Mouse (Mus musculus) spleen, embryonic (tissue): ENCODE measurements at regions not wholly inside any gene's neighbourhood (a gene's known extent, or its start where the extent isn't known, plus 50 kb on each side); places are given as distances from the start of the nearest gene placed in this dataset.

Experiments used
- CTCF ChIA-PET: fragments of 350-600 bp; sonication (Branson Sonifier 250); formaldehyde crosslinking; loops from one replicate; lab custom pipeline; 2022; lab: Charles Lee

DNA sequence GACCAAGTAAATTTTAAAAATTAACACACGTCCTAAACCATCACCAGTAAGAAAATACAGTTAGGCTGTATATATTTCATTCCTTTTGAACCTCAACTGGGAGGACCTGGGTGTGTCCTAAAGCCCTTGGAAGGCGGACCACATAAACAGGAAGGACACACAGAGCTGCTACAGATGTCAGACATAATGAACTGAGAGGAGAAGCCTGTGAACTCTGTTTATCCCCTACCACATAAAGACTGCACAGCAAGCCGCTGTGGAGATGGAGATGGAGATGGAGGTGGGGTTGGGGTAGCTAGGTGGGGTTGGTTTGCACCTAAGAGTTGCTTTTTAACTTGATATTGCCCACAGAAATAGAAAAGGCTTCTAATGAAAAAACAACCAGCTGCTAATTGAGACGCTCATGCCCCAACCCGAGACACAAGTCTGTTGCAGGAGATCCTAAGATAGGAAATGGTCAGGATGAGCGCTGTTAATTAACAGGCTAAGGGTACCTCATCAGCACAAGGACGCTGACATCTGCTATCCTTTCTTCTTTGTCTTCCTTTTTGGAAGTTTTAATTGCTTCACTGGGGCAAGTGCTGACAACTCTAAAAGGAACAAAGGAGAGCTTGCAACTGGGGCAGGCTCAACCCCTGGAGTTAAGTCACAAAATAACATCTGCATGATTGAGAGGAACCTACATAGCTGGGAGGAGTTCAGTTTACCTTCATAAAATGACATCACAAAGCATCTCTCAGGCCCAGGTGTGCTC, 119.3 kb upstream of the Lyplal1 start:
- CTCF ChIA-PET, result no interaction called here

DNA sequence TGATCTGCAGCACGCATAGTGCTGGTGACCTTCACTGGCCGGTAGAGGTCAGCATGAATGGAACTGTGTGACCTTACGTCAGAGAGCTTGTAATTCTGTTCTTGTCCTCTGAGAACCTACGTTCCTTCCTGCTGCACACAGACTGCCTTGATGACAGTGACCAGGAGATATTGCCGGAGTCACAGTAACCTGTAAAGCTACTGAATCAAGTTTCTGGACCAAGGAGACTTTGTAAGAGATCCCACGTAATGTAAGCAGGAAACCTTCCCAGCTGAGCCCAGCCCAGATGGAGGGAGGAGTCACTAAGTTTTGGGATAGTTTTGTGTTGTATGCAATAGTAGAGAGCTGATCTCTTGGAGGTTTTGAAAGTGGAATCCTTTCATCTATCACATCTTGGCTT, 117.4 kb upstream of the Lyplal1 start:
- CTCF ChIA-PET, result no interaction called here

DNA sequence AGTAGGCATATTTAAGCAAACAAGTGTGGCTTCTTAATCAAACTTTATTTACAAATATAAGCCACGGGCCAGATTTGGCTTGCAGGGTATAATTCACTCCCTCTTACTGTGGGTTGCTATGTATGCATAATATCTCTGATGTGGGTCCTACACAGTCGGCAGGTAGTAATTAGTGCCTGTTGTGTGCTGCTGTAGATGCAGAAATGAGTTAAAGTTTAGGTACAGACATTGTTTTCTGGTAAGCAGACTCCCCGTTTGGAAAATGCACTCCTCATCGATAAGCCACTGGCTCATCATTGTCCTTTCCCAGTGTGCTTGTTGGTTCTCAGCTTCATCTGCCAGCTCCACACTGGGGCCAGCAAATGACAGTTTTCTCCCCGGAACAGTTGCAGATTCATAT, 113.4 kb upstream of the Lyplal1 start:
- CTCF ChIA-PET, result no interaction called here

GRCm38 (mm10) chr1:186229856-186230255, 112.7 kb upstream of the Lyplal1 start:
- CTCF ChIA-PET, result no interaction called here

- CTCF ChIA-PET, result no interaction called here
These were observed 111.3 kb upstream of the Lyplal1 start for GRCm38 (mm10) chr1:186228396-186228795.

GRCm38 (mm10) chr1:186224231-186224630, 107.1 kb upstream of the Lyplal1 start:
- CTCF ChIA-PET, result no interaction called here

GRCm38 (mm10) chr1:186223417-186223816, 106.3 kb upstream of the Lyplal1 start:
- CTCF ChIA-PET, result no interaction called here

GRCm38 (mm10) chr1:186218995-186219394, 101.9 kb upstream of the Lyplal1 start:
- CTCF ChIA-PET, result no interaction called here

DNA sequence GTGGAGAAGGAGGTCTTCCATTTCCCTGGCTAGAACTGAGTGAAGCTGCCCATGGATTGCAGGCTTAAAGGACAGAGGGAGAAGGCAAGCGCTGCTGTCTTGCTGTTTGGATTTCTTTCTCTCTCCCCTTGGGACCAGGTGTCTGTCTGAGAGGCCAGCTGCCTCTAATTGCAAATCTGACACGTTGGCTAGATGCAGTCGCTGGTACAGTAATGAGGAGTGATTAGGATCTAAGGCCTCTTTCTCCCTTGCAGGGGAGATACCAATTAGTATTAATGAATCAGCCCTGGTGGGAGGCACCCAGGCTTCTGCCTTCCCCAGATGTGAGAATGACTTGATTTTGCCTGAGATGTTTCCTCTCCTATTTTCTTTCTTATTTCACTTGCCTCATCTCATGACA, 100.1 kb upstream of the Lyplal1 start:
- CTCF ChIA-PET, result no interaction called here

DNA sequence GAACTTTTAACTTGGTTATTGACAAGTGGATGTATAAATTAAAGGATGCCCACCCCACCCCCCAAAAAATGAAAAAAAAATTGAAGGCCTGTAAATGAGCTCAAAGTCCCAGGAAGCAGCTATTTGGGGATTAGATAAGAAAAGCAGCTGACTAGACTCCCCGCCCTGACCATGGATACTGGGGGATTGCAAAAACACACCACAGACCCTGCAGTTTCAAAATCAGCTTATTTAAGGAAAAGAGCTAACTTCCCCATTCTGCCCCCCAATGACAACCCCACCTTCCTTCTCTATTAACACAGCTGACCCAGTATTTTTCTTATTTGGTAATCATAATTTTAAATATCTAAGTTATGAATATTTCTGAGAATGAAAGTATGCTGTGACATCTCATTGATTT, 87.0 kb upstream of the Lyplal1 start:
- CTCF ChIA-PET, result no interaction called here

DNA sequence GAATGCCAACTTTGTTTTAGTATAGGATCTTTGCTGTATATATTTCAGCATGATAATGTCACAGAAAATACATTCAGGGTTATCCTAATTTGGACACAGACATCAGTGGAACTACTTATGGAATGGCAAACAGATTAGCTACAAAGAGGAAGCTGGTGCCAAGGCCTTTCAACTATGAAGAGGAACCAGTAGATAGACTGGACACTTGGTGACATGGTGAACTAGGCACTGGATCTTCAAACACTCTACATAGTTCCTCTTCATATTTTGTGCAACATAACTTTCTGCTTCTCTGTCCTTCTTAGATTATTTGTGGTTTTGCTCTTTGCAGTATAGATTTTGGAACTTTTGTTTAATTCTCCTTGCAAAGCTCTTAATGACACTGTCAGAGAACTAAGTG, 85.4 kb upstream of the Lyplal1 start:
- CTCF ChIA-PET, result no interaction called here

DNA sequence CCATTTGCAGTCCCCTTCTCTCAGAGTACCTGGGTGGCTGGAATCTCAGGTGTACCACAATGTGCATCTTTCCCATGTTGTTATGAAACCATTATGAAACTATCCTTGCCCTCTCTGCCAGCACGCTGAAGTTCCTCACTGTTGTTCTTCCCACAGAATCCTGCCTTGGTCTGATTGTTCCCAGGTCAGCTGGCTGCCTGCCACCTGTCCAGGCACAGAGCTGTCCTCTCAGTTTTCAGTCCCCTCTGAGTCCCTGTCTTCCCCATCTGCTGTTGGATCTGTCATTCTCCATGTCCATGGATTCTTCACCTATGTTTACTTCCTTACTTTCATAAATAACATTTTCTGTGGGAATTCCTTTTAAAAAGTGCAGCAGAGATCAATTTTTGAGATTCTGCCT, 81.3 kb upstream of the Lyplal1 start:
- CTCF ChIA-PET, result no interaction called here

- CTCF ChIA-PET, result no interaction called here
These were observed 79.9 kb upstream of the Lyplal1 start for GRCm38 (mm10) chr1:186197057-186197456.

GRCm38 (mm10) chr1:186189390-186189789, 72.3 kb upstream of the Lyplal1 start:
- CTCF ChIA-PET, result no interaction called here

DNA sequence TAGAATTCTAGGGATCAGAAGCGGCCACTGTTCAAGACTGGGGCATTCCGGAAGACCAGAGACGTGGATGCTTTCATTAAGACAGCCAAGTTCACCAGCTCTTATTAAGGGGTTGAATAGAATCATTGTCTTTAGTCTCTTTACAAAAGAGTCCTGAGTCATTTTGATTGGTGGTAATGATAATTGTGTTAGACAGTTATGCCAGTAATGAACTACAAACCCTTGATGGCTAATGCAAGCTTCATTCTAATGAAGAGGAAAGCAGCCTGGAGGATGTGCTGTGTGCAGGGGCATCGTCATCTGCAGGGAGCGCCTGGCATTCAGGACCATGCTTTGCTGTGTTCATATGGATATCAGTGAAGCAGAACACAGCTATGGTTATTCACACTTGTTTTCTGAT, 70.3 kb upstream of the Lyplal1 start:
- CTCF ChIA-PET, result no interaction called here

- CTCF ChIA-PET, result no interaction called here
These were observed 66.1 kb upstream of the Lyplal1 start for GRCm38 (mm10) chr1:186183204-186183651.

GRCm38 (mm10) chr1:186182498-186183203, 65.5 kb upstream of the Lyplal1 start:
- CTCF ChIA-PET, result no interaction called here

DNA sequence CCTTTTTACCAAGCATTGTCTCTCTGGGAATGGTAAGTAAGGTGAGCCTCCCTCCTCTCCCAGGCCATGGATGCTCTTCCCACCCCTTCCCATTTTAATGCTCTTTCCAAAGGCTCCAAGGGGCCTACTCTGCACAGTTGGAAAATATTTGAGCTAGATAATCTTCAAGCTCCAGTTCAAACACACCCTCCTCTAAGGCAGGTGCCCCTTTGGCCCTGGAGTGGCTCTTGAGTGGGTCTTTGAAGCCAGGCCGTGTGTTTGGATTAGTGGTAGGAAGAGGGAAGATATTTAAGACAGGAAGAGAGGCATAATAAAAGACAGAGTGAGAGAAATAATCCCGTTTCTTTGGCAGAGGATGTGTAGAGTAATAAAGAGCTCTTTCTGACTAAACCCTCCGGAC, 59.9 kb upstream of the Lyplal1 start:
- CTCF ChIA-PET, result no interaction called here

DNA sequence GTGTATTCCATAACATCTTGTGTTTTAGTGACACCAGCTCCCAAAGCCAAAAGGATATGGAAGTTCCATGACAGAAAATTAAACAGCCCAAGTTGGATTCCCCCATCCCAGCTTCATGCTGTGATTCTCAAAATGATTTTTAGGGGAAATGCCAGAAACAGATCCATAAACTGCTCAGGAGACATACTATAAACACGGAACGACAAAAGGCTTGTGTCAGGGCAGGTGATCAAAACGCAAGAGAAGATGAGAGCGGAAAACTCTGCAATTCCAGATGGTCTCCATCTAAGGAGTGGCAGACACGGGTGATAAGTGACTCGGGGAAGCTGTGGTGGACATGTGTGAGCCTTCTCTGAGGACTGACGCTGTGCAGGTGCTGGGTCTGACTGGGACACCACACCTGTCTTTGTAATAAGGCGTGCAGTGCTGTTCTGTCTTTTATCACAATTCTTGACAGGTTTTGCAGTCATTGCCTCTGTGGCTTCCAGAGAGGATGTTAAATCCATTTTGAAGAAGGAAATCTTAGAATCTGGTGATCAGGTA, 56.4 kb upstream of the Lyplal1 start:
- CTCF ChIA-PET, result no interaction called here

DNA sequence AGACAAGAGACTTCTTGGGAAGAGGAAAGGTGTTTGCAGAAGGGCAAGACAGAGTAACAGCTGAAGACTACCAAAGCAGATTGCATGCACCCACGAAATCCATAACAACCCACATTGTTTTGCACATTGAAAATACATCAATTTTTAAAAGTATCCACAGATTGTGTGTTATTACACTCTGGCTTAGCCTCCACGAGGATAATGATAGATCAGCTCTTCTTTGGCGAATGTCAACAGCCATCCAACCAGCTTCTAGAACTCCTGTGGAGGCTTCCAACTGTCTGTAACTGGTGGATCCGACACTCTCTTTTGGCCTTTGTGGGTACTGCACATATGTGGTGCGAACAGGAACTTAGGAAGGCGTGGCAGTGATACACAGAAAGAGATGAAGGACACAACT, 54.6 kb upstream of the Lyplal1 start:
- CTCF ChIA-PET, result no interaction called here
